Mouse (Mus musculus) thymus, postnatal 4 days (tissue): ENCODE data around the gene Baz1b.
"Not testable (repeated sequence)": the region's sequence is repeated elsewhere in the genome, so short reads cannot be mapped to it uniquely, and the experiment has no call there.

Source experiments
- DNase-seq: peaks from one replicate; pipeline ENCODE4 v3.0.0; 2021

Gene Baz1b

GRCm38 (mm10) chr5:135180796-135181195, 6.3 kb upstream of the Baz1b start:
- no peak for DNase-seq

DNA sequence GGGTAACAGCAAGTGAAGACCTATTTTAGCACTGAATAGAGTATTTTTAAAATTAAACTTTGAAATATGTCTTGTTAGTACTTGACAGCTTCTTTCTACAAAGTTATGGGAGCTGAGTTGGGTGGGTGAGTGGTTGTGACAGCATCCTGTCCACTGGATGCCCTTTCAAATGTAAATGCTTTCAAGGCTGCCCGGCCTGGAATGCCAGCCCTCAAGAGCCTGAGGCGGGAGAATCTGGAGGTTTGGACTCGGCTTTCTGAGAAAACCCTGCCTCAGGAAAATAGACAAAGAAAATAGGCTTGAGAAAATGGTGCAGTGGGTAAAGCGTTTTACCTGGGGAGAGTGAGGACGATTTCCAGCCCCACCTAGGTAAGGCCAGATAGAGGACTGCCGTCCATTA, 5.3 kb upstream of the Baz1b start:
- no peak for DNase-seq

- DNase-seq = peak; percentile 23
Observed at GRCm38 (mm10) chr5:135183131-135183861, 3.8 kb upstream of the Baz1b start.

DNA sequence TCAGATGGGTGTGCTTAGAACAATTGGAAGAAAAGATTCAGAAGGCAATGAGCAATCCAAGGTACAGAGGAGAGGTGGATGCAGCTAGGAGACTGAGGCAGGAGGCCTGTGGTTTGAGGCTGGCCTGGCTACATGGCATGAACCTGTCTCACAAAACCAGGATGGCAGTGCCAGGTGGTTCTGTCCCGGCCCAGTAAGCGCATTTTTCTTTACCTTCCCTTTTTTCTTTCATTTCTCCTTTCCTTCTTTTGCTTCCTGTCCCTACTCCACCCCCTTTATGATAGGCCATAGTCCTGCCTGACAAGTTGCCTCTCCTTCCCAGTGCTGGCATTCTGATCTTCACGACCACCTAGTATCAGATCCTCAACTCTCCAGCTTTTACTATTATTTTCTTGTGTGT, 2.0 kb upstream of the Baz1b start:
- DNase-seq = no peak

DNA sequence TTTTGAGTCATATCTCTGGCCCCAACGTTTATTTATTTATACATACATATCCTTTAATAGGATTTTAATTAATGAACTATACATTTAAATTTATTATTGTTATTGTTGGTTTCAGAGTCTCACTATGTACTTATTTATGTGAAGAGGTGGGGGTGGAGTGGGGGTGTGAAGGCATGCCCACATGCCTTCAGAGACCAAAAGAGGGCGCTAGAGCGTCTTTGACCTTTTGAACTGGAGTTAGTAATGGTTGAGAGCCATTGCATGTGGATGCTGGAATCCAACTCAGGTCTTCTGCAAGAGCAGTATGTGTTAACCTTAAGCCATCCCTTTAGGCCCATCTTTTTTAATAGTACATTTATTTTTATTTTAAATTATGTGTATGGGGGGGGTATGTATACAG, 1.5 kb upstream of the Baz1b start:
- peak; percentile 52 for DNase-seq

DNA sequence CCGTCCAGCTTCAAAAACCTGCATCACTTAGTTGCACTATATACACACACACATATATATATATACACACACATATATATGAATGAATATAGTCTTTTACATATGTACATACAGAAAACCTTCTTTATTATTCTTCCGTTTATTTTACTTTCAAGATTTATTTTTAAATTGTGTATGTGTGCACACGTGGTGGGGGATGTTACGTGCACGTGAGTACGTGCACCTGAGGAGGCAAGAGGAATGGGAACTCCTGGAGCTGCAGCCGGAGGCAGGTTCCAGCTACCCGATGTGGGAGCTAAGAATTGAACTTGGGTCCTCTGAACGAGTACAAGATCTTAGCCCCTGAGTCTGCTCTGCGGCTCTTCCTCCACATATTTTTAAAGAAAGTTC, 838 bp upstream of the Baz1b start:
- DNase-seq = no peak

DNA sequence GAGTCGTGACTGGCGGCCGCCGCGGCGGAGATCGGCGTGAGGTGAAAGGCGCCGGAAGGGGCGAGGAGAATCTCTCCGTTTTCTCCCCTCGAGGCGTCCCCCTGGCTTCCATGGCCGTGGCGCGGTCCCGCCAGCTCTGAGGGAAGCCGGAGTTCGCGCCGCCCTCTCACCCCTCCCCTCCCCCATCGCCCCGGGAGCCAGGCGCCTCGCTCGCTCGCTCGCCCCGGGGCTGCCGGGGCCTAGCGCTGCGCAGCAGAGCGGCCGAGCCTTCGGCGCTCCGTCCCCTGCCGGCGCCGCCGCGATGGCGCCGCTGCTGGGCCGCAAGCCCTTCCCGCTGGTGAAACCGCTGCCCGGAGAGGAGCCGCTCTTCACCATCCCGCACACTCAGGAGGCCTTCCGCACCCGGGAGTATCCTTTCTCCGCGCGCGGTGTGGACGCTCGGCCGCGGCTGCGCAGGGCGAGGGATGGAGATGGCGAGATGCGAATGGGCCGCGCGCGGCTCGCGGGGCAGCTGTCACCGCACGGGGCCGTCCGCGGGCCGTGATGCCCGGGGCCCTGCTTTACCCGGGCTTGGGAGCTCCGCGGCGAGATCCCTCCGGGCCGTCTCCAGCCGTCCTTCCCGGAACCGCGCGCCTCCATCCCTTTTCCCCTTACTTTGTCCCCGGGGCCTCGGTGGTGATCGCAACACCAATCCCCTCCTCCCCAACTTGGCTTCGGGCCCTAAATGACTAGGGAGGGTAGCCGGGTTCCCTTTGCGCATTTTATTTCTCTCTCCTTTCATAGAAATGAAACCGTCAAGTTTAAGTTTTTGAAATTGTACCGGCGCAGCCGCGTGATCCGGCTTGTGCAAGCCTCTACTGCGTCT, 517 bp downstream of the Baz1b start:
- peak; percentile 87 for DNase-seq

- no peak for DNase-seq
Observed at GRCm38 (mm10) chr5:135188214-135188554, 1.1 kb downstream of the Baz1b start.

GRCm38 (mm10) chr5:135189281-135190022, 2.4 kb downstream of the Baz1b start:
- DNase-seq = no peak

DNA sequence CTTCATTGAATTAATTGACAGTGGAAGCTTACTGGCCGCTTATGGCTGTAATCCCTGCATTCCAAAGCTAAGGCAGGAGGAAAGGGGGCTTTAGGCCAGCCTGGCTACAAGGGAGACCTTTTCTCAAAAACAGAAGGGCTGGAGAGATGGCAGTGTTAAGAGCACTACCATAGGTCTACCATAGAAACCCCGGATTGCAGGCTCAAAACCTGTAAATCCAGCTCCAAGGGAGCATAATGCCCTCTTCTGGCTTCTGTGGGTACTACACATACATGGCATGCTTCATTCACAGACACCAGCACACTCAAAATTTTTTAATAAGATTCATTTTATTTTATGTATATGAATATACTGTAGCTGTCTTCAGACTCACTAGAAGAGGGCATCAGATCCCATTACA, 4.6 kb downstream of the Baz1b start:
- peak; percentile 74 for DNase-seq

- DNase-seq = no peak
Observed at GRCm38 (mm10) chr5:135192431-135192830, 5.4 kb downstream of the Baz1b start.

- no peak for DNase-seq
Observed at GRCm38 (mm10) chr5:135196367-135196766, 9.3 kb downstream of the Baz1b start.

DNA sequence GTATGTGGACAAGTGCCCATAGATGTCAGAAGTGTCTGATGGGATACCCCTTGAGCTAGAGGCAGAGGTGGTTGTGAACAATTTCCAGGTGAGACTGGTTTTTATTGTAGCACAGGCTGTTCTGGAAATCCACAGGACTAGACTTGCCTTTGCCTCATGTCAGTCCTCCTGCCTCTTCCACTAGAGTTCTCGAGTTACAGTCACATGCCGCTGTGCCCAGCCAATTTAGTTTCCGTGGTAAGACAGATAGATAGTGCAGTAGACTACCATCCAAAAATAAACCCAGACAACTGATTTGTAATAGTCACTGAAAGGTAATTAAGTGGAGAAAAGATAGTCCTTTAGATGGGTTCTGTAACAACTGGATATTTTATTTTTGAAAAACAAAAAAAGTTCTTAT, 15.7 kb downstream of the Baz1b start:
- DNase-seq = no peak

DNA sequence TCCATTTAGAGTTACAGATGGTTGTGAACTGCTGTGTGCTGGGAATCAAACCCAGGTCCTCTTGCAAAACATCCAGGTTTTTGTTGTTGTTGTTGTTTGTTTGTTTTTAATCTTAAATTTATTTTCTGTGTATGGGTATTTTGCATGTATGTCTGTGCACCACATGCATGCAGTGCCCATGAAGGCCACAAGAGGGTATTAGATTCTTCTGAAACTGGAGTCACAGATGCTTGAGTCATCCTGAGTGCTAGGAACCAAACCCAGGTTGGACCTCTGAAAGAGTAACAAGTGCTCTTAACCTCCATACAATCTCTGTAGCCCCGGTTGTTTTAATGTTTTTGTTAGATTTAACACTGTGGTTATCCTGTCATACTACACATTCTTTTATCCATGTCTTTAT, 21.1 kb downstream of the Baz1b start:
- peak; percentile 42 for DNase-seq

DNA sequence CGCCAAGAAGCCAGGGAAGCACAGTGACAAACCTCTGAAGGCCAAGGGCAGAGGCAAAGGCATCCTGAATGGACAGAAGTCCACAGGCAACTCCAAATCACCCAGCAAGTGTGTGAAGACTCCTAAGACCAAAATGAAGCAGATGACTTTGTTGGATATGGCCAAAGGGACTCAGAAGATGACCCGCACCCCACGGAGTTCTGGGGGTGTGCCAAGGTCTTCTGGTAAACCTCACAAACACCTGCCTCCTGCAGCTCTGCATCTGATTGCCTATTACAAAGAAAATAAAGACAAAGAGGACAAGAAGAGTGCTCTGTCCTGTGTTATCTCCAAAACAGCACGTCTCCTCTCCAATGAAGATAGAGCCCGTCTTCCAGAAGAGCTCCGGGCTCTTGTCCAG, 29.8 kb downstream of the Baz1b start:
- DNase-seq = no peak

GRCm38 (mm10) chr5:135220941-135221340, 33.9 kb downstream of the Baz1b start:
- DNase-seq = no peak

DNA sequence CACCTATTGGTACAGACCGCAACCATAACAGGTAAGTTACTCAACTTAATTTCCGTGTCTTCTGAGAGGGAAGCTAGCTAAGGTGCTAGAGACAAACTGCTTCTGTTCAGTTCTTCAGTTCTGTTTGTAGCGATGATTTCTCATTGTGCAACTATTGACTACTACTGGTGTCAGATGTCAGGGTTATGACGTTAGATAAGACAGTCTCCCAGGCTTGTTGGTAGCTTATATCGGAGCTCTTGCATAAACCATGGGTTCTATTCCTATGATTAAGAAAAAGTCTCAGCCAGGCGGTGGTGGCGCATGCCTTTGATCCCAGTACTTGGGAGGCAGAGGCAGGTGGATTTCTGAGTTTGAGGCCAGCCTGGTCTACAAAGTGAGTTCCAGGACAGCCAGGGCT, 35.0 kb downstream of the Baz1b start:
- no peak for DNase-seq

DNA sequence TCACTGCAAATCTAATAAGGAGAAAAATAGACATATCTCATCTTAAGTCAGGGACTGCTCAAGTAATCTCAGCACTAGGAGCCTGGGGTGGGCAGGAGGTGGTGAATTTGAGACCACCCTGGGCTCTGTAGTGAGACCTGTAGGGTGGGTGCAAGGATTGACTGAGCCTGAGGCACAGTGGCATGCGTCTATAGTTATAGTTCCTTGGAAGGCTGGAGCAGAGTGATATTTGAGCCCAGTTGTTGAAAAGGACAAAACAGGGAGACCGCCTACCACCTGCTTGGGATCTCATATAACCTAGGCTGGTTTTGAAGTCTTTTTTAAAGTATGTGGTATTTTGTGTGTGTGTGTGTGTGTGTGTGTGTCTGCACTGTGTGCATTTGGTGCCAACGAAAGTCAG, 37.1 kb downstream of the Baz1b start:
- DNase-seq = no peak

DNA sequence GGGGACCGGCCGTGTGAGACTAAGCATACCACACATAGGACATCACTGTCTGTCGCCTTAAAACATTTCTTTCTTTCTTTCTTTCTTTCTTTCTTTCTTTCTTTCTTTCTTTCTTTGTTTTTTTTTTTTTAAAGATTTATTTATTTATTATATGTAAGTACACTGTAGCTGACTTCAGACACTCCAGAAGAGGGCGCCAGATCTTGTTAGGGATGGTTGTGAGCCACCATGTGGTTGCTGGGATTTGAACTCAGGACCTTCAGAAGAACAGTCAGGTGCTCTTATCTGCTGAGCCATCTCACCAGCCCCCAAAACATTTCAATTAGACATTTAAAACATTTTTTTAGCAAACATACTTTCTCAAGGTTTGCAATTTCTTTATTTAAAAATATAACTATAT, 38.8 kb downstream of the Baz1b start:
- not testable (repeated sequence) for DNase-seq

- no peak for DNase-seq
Observed at GRCm38 (mm10) chr5:135230186-135230585, 43.1 kb downstream of the Baz1b start.

GRCm38 (mm10) chr5:135233166-135233920, 46.3 kb downstream of the Baz1b start:
- DNase-seq = no peak

DNA sequence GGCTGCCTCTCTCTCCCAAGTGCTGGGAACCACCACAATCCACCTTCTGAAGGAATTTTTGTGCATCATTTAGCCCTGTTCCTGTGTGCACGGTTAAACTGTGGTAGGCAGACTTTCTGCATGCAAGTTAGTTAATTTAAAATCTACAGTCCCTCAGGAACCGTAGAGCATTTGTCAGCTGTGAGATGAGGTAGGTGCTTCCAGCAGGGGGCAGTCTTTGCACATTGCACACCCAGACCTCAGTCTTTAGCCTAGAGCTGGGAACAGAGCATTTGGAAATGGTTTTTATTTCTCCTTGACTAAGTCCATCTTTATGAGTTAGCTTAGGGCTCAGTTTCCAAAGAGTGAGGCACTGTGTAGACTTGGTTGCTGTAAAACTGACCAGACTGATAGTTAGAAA, 49.5 kb downstream of the Baz1b start:
- DNase-seq = peak; percentile 84

DNA sequence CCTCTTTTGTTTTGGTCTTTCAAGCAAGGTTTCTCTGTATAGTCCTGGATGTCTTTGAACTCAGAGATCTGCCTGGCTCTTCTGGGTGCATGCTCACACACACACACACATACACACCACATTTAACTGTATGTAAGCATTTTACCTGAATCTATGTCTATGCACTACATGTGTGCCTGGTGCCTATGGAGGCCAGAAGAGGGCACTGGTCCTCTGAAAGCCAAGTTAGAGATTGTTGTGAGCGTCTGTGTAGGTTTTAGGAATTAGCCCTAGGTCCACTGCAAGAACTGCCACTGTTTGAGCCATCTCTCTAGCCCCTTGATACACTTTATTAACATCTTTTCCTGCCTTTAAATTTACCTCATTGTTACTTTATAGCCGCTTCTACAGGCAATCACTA, 51.8 kb downstream of the Baz1b start:
- DNase-seq = no peak
